Mouse (Mus musculus) layer of hippocampus, adult 18-20 months (tissue): ENCODE results near the gene Tmem163. TPM values are rescaled to one million over a fixed set of nuclear protein-coding genes. Genes with fewer than 3 reads are reported as not detected.

Experiments
- DNase-seq, 2 experiments: peaks; one replicate each; pipeline ENCODE4 v3.0.0; 2022; ENCODE audit warnings: low spot score in 2 of 2
- total RNA-seq, 2 experiments: library from RNA; stranded (reverse); gene quantifications; 2 replicates each; pipeline ENCODE4 v1.2.3; 2021

Tmem163 gene
- total RNA-seq, 2 experiments from 2014 or later = 5.7 to 7.0 TPM

DNA sequence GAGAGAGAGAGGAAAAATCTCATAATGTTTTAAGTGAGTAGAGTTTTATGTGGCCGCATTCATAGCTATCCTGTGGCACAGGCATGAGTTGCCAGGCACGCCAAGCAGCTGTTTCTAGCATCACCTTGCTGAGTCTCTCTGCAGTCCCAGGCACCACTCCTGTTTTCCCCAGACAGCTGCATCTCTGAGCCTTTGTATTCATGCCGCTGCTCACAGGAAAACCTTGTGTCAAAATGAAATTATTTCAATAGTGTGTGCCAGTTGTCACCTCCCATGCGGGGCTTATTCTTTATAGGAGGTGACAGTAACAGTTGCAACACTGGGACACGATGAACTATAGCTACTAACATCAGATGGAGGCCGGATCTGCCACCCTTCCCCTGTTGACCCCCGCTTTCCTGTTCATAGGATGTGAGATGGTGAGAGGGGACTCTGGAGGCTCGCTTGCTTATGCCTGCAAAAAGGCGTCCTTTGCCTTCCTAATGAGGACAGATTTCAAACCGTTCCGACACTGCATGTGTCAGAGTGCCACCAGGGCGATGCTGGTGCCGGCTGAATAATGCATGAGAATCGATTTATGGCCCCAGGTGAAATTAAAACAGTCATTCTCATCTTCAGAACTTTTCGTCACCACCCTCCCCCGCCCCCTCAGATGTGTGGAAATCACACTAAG lies 171.1 kb downstream of the Tmem163 start:
- no peak for DNase-seq

GRCm38 (mm10) chr1:127507042-127507650 lies 172.2 kb downstream of the Tmem163 start:
- no peak for DNase-seq

GRCm38 (mm10) chr1:127500701-127501100 lies 178.6 kb downstream of the Tmem163 start:
- no peak for DNase-seq

- peak; percentile 72 to 92 for DNase-seq
Measured at GRCm38 (mm10) chr1:127500219-127500618, 179.1 kb downstream of the Tmem163 start.

GRCm38 (mm10) chr1:127498746-127499145 lies 180.6 kb downstream of the Tmem163 start:
- no peak for DNase-seq

DNA sequence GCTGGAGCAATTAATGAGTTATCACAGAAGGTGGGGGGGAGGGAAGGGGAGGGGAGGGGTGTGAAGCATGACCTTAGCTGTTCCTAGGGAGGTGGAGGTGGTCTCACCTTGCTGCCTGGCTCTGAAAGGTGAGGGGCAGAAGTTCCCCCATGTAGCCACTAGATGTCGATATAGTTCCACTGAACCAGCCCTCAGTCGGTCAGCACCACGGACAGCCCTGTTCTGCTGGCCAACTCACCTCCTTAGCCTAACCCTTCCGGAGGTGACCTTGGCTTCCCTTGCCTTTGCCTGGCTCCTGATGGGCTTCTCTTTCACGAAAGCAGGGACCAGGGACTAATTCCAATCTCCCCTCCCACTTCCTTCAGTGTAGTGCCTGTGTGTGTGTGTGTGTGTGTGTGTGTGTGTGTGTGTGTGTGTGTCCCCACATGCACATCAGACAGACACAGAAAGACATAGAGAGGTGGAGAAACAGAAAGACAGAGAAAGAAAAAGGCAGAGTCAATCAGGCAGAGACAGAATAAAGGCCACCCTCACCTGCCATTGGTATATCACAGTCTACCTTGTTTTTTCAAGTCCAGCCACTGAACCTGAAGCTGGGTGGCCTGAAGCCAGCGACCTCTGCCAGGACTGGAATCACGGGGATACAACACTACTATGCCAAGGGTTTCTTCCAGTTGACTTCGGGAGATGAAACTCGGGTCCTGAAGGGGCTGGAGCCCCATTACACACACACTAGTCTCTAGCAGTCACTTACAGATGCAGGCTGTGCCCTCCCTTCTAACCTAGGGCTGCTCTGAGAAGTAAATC lies 182.4 kb downstream of the Tmem163 start:
- peak in 1 of 2 experiments; percentile 53 for DNase-seq

DNA sequence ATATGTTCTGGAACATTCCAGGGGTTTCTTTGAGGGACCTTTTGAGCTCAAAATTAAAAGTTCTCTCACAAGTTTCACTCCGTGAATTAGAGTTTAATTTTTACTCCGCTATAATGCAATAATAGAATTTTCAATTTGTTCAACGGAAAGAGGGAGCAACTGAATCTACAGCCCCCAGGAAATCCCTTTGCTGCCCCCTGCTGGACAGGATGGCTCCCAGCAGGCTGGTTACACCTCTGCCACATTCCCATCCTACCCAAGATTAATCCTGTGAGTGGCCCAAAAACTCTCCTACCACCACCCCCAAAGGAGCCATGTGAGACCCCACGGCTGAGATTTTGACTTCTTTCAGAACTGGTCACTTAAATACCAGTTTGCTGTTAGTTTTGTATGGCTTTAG lies 192.2 kb downstream of the Tmem163 start:
- peak; percentile 25 to 33 for DNase-seq

DNA sequence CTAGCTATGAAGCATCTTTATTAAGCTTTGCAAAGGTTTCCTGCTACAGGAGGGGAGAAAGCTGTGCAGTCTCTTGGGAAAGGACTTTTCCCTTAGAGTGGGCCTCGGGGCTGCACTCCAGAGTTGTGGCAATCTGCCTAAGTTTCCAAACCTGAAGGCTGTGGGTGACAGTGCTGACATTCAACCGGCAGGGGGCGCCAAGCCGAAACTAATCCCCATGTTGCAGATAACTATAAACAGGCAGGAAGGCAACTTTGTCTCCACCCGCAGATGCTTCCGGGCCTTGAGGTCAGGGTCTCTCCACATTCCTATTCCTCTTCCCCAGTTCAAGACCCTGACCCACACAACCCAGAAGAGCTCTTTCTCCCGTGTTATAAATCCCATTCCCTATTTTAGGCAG lies 194.5 kb downstream of the Tmem163 start:
- peak in 1 of 2 experiments; percentile 56 for DNase-seq

GRCm38 (mm10) chr1:127484188-127484587 lies 195.2 kb downstream of the Tmem163 start:
- DNase-seq = no peak

DNA sequence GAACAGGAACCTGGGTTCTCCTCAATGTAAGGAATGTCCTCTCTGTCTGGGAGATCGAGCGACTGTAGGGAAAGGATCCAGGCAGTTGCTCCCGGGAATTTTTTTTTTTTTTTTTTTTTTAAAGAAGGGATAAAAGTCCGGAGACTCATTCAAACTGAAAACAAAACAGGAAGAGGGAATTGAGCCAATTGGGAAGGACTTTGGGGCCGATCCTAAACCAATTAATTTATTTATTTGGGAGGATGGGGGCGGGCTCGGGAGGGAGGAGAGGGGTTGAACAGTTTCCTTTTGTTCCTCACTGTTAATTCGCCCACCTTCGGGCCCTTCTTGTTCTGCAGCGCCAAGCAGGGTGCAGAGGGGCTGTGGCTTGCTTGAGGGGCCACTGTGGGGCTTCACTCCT lies 196.4 kb downstream of the Tmem163 start:
- no peak for DNase-seq

DNA sequence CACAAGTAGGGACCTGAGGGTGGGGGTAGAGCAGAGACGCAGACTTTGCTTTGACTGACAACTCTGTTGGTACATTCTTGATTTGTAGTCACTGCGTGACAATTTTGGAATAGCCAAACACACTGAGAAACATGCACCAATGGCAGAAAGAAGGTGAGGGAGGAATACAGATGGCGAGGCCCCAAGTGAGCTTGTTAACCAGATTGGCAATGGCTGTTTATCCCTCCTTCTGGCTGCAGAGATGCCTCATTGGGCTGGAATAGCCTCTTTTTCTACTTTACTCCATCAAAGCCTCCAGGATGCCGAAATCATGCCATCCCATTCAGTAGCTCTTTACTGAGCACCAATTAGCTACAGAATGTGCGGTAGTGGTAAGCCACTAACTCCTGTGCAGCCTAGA lies 203.6 kb downstream of the Tmem163 start:
- peak in 1 of 2 experiments; percentile 49 for DNase-seq

GRCm38 (mm10) chr1:127470175-127470574 lies 209.2 kb downstream of the Tmem163 start:
- no peak for DNase-seq

GRCm38 (mm10) chr1:127467238-127467637 lies 212.1 kb downstream of the Tmem163 start:
- no peak for DNase-seq

DNA sequence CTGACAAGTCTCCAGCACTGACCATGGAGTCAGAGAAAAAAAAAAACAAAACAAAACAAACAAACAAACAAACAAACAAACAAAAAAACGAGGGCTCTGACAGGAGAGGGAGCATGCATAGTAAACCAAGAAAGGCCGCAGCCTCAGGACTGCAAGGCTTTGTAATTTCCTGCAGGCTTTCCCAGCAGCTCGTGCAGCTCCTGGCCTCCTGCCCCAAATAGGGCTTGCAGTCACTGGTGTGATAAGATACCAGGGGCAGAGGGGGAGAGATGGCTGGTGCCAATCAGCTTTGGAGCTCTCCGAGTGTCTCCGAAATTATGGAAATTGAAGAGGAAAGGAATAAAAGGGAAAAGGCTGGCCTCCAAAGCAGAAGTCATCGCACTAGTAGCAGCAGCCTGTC lies 214.1 kb downstream of the Tmem163 start:
- DNase-seq = no peak

- no peak for DNase-seq
Measured at GRCm38 (mm10) chr1:127464041-127464440, 215.3 kb downstream of the Tmem163 start.

- DNase-seq = no peak
Measured at GRCm38 (mm10) chr1:127461017-127461416, 218.3 kb downstream of the Tmem163 start.

GRCm38 (mm10) chr1:127459576-127459975 lies 219.8 kb downstream of the Tmem163 start:
- no peak for DNase-seq

GRCm38 (mm10) chr1:127459015-127459451 lies 220.3 kb downstream of the Tmem163 start:
- peak; percentile 52 to 77 for DNase-seq

DNA sequence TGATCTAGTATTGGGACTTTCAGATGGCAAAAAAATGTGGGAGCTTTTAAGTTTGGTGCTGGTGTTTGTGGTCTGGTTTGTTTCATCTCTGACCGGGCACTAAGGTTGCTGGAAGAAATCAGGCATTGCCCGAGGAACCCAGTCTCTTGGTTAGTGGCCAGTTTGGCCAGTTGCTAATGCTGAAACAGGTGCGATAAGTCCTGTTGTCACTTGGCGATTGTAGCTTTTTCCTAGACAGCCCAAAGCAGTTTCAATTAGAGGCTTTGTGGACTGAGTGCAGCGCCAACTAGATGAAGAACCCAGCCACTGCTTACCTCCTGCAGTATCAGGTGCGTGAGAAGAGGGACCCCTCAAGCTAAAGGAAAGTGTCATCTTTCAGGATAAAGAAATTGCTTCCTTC lies 226.0 kb downstream of the Tmem163 start:
- no peak for DNase-seq

DNA sequence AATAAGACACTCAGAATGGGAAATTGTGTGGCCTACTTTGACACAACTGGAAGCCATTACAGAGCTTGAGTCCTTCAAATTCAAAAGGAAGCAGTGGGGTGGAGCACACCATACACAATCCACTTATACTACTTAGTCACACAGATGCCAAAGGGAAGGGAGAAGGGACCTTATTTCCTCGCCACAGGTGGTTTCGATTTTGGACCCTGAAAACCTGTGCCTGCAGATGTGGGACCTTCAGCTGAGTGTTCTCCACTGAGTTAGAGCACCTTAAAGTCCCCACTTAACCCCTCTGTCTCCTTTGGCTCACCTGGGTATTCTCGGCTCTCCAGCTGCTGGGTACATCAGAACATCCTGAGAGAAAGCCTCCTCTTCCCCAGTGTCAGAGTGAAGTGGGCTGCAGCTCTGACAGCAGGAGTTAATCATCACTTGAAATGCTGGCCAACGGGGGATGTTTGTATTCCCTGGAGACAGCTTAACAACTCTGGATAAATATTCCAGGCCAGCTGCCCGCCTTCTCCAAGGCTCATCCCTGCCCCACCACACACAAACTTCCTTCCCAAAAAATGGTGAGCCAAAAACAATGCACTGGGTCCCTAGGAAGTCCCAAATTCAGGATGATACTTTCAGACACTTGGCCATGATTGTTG lies 234.4 kb downstream of the Tmem163 start:
- DNase-seq = no peak
